Mouse (Mus musculus) T-cell, adult 66 days (primary cell): ENCODE results near the gene Gne. TPM values are rescaled to one million over a fixed set of nuclear protein-coding genes. Genes with fewer than 3 reads are reported as not detected.

Experiments used
- total RNA-seq, 2 experiments: library from RNA; stranded (reverse); gene quantifications; 3 replicates in 1 of 2; 4 replicates in 1 of 2; pipeline ENCODE4 v1.2.4; 2023

Gne gene
- total RNA-seq, result 10 to 100 TPM; 42.5 to 58.4 TPM

DNA sequence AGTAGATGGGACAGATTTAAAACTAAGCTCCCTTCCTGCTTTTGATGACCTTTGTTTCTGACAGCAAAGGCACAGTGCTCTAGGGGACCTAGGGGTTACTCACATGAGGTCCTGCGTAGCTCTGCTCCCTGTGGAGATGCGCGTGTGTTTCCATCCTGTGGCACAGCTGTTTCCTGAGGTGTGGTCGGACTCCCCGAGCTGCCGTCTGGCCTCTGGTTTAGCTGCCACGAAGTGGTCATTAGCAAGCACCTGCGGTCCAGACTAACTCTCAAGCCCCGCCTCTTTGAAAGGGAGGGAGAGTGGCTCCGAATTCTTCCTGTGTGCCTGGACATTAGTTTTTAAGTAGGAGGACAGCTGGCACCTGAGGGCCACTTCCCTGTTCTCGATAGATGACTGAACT, at the start of gene Gne:
Gene Gne, minus strand, starts transcription at position 233 of the 400 bp plus-strand sequence.

GRCm38 (mm10) chr4:44004126-44004525, 79.9 kb downstream of the Gne start, which contains the start of gene Clta:
Gene Clta (plus strand): TSS chr4:44004452.

Other genes with a start within 250 kb of the Gne start
- gene Olfr157, start 244.0 kb downstream of the Gne start, total RNA-seq, result not detected
- not detected for gene Olfr155, start 232.6 kb downstream of the Gne start, total RNA-seq
- 1 to 10 TPM; 2.0 to 2.8 TPM for gene Reck, start 208.6 kb downstream of the Gne start, total RNA-seq
- gene Glipr2, start 126.8 kb downstream of the Gne start, total RNA-seq, result 10 to 100 TPM; 56.7 to 69.9 TPM
- 1 to 10 TPM; 3.0 to 4.8 TPM for gene Ccin, start 100.7 kb downstream of the Gne start, total RNA-seq
- 100 to 1,000 TPM; 129 to 131 TPM for gene Clta, start 79.7 kb downstream of the Gne start, total RNA-seq
- gene Rnf38, start 149.6 kb upstream of the Gne start, total RNA-seq, result 100 to 1,000 TPM; 160 to 168 TPM
- under 1 TPM; 0.24 to 0.73 TPM for gene Melk, start 216.7 kb upstream of the Gne start, total RNA-seq